ENCODE assay signal across 9 mouse cellular contexts in the genomic region with DNA sequence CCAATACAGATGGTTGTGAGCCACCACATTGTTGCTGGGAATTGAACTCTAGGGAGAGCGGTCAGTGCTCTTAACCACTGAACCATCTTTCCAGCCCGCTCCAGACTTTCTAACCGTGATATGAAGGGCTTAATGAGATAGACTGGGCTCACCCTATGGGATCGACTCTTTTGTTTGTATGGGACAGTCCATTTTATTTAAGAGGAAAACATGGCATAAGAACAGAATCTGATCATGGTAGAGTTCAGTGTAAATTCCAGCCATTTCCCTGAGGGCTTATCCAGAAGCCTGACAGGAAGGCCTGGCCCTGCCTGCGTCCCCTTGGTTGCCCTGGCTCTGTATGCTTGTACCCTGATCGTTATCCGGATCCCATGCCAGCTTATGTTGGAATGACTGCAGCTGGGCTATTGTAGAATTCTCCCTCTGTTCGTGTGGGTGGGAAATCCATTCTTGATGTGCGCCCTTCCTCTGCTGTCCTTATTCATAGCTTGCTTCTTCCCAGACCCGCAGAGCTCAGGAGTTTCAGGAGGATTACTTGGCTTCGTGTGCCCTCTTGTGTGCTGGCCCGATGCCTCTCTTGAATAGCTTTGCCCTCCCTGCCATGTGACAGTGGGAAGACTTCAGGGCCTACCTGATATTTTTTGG.
DNase-seq lines count a peak whose midpoint lies in the region; ATAC-seq and TF ChIP-seq lines count a peak whose summit lies in the region.
"Had no signal": no experiment of that assay in that cellular context is flagged by ENCODE, and none has a peak within 500 bp of the region (broad histone marks: within the 10 kb centered on the region; RNA-seq: fewer than 3 reads in every experiment).

No protein-coding gene starts in this region.

- no peaks in the 10 kb centered on the region for H3K9me3 ChIP-seq in stomach, postnatal 0 days (ENCODE audit: control insufficient read depth, low read length)
- H3K9me3 ChIP-seq: G1E had no signal

- TF ChIP-seq CTCF in layer of hippocampus, adult 2 months (conservative IDR thresholded peaks at IDR 0.05): peak; percentile 52
- TF ChIP-seq CTCF in stomach, postnatal 0 days (IDR thresholded peaks at IDR 0.05; ENCODE audit: low read depth): peak; percentile 8; the same call in 1 of the 2 replicates

- H3K27ac ChIP-seq in layer of hippocampus, adult 2 months: peak overlapping the region; percentile 40
- H3K27ac ChIP-seq in stomach, postnatal 0 days (replicated peaks): no peak overlapping the region

- no peaks in the 10 kb centered on the region for H3K27me3 ChIP-seq in stomach, postnatal 0 days (ENCODE audit: control insufficient read depth, insufficient read depth, low read length)

- peak in 1 of 2 experiments; percentile 7 for DNase-seq in layer of hippocampus, adult 2 months (ENCODE audit: low spot score in 2 of 2)
- DNase-seq in layer of hippocampus, adult 9-10 months (ENCODE audit: low spot score): no peak
- peak; percentile 2 for DNase-seq in fat pad, adult 2 months (ENCODE audit: extremely low read depth, low read depth, low spot score)
- peak; percentile 60 to 67 for DNase-seq in left cerebral cortex, adult 9 months (ENCODE audit: low spot score in 2 of 2)
- DNase-seq in stomach, postnatal 0 days (ENCODE audit: low spot score): no peak
- no peak for DNase-seq in ovary, postnatal 14 days (ENCODE audit: low spot score)
- DNase-seq: thymus, postnatal 14 days had no signal

- H3K4me2 ChIP-seq in stomach, postnatal 0 days (replicated peaks; ENCODE audit: low read depth): no peak overlapping the region

- H3K9ac ChIP-seq in stomach, postnatal 0 days (ENCODE audit: low read length): no peak overlapping the region

- no peak for TF ChIP-seq EP300 in stomach, postnatal 0 days (optimal IDR thresholded peaks at IDR 0.05)

- no peak for ATAC-seq in stomach, postnatal 0 days (ENCODE audit: low FRiP score, low TSS enrichment)
- no peak for ATAC-seq in CD4-positive, CD25-positive, alpha-beta regulatory T cell, adult 4 months

- 81% methylated on average over 12 of the region's 12 CpGs for WGBS in stomach, postnatal 0 days

- no peak overlapping the region for H3K4me3 ChIP-seq in layer of hippocampus, adult 2 months
- H3K4me3 ChIP-seq in stomach, postnatal 0 days (ENCODE audit: low read depth, low read length): no peak overlapping the region

- no peaks in the 10 kb centered on the region for H3K36me3 ChIP-seq in stomach, postnatal 0 days (ENCODE audit: control insufficient read depth, insufficient read depth, low read length)
- H3K36me3 ChIP-seq: G1E had no signal

- no peaks in the 10 kb centered on the region for H3K4me1 ChIP-seq in stomach, postnatal 0 days (replicated peaks; ENCODE audit: control insufficient read depth, insufficient read depth)

Comparison
In these comparisons a context has a peak if more than half of its experiments do, and no peak if none do; other contexts are left out.
1. DNase-seq: peak in fat pad, adult 2 months (single experiment) and left cerebral cortex, adult 9 months (2 of 2); none in layer of hippocampus, adult 9-10 months (single experiment), stomach, postnatal 0 days (single experiment) and ovary, postnatal 14 days (single experiment).